Mouse (Mus musculus): Measurements from ENCODE around the gene Cpn1.
A peak's percentile ranks its signal among the peaks of the same experiment; 100 is the strongest.

The Cpn1 gene

GRCm38 (mm10) chr19:43912775-43913486, 73.4 kb downstream of the Cpn1 start:
- DNase-seq (ENCODE audit: low read depth) = no peak

DNA sequence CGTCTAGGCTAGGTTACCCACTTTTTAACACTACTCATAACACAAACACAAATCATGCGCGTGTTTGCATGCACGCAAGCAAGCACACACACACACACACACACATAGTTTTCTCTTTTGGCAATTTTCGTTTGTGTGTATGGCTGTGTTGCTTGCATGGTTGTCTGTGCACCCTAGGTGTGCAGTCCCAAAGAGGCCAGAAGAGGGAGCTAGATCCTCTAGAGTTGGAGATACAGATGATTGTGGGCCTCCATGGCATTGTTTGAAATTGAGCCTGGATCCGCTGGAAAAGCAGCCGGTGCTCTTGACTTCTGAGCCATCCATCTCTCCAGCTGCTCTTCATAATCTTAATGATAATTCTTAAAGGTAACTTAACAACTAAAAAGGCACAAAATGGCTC, 79.9 kb downstream of the Cpn1 start:
- peak; percentile 52 for DNase-seq (ENCODE audit: low read depth)
